Comparison of ENCODE assay signal across 20 mouse cellular contexts in genomic region chr8:106987557-106987956, GRCm38 (mm10).
"Had no signal": no experiment of that assay in that cellular context is flagged by ENCODE, and none has a peak within 500 bp of the region (broad histone marks: within the 10 kb centered on the region; RNA-seq: fewer than 3 reads in every experiment).

No protein-coding gene starts in this region.

- H3K9me3 ChIP-seq: liver, embryonic 13.5 days; midbrain, embryonic 12.5 days; midbrain, embryonic 15.5 days; neural tube, embryonic 12.5 days; neural tube, embryonic 15.5 days had no signal

- DNase-seq: kidney, adult 8-10 months; kidney, postnatal 14 days; layer of hippocampus, adult 9-11 months; layer of hippocampus, postnatal 36 days; liver, embryonic 13.5 days; lung, adult 2 months; right cerebral cortex, adult 18-20 months; right cerebral cortex, postnatal 14 days; right cerebral cortex, postnatal 4 days; thymus, adult 2 months; thymus, postnatal 14 days; thymus, postnatal 4 days had no signal

- H3K4me1 ChIP-seq: liver, embryonic 13.5 days; midbrain, embryonic 12.5 days; midbrain, embryonic 15.5 days; neural tube, embryonic 12.5 days had no signal

- ATAC-seq: intestine, postnatal 0 days; midbrain, embryonic 15.5 days had no signal

- H3K4me2 ChIP-seq: liver, embryonic 13.5 days; midbrain, embryonic 12.5 days; midbrain, embryonic 15.5 days; neural tube, embryonic 12.5 days; neural tube, embryonic 15.5 days had no signal

- H3K36me3 ChIP-seq: liver, embryonic 13.5 days; midbrain, embryonic 15.5 days had no signal

- H3K9ac ChIP-seq: liver, embryonic 13.5 days; midbrain, embryonic 12.5 days; midbrain, embryonic 15.5 days; neural tube, embryonic 12.5 days; neural tube, embryonic 15.5 days had no signal

- H3K27me3 ChIP-seq: liver, embryonic 13.5 days; midbrain, embryonic 12.5 days; midbrain, embryonic 15.5 days; neural tube, embryonic 12.5 days had no signal

- H3K27ac ChIP-seq: layer of hippocampus, adult 2 months; left cerebral cortex, adult 2 months; liver, embryonic 13.5 days; macrophage; midbrain, embryonic 12.5 days; midbrain, embryonic 15.5 days; neural tube, embryonic 12.5 days; neural tube, embryonic 15.5 days had no signal

- H3K4me3 ChIP-seq: layer of hippocampus, adult 2 months; left cerebral cortex, adult 2 months; liver, embryonic 13.5 days; midbrain, embryonic 12.5 days; midbrain, embryonic 15.5 days; neural tube, embryonic 12.5 days; neural tube, embryonic 15.5 days had no signal
